Mouse (Mus musculus): ENCODE data around the gene Appbp2. TPM values are rescaled to one million over a fixed set of nuclear protein-coding genes. Genes with fewer than 3 reads are reported as not detected.

Appbp2 gene
- polyA plus RNA-seq, 1 experiment from 2014 or later, result 17.5 TPM

GRCm38 (mm10) chr11:85270631-85271030 lies 35.7 kb upstream of the Appbp2 start:
- whole genome bisulfite sequencing, result 73% methylated on average over 3 of the region's 3 CpGs
- peak; percentile 76 for TF ChIP-seq CTCF (IDR thresholded peaks at IDR 0.05; ENCODE audit: low read depth)
- Histone ChIP-seq H3K36me3 (ENCODE audit: control insufficient read depth, insufficient read depth) (no peaks in the 10 kb centered on the region), H3K4me3 (ENCODE audit: low read depth, low read length) (no peak overlapping the region), H3K27ac (ENCODE audit: low read depth, low read length) (no peak overlapping the region), H3K9me3 (ENCODE audit: control insufficient read depth) (no peaks in the 10 kb centered on the region), H3K27me3 (replicated peaks; ENCODE audit: control insufficient read depth, insufficient read depth, low read length) (no peaks in the 10 kb centered on the region), H3K4me2 (replicated peaks; ENCODE audit: low read depth) (no peak overlapping the region), H3K4me1 (replicated peaks; ENCODE audit: control insufficient read depth, insufficient read depth, low read length) (no peaks in the 10 kb centered on the region), H3K9ac (ENCODE audit: low read depth, low read length) (no peak overlapping the region)
- ATAC-seq, result no peak

- Histone ChIP-seq H3K4me3 (ENCODE audit: low read depth, low read length) (no peak overlapping the region), H3K27ac (ENCODE audit: low read depth, low read length) (no peak overlapping the region), H3K36me3 (ENCODE audit: control insufficient read depth, insufficient read depth) (no peaks in the 10 kb centered on the region), H3K4me2 (replicated peaks; ENCODE audit: low read depth) (no peak overlapping the region), H3K9me3 (ENCODE audit: control insufficient read depth) (no peaks in the 10 kb centered on the region), H3K27me3 (replicated peaks; ENCODE audit: control insufficient read depth, insufficient read depth, low read length) (no peaks in the 10 kb centered on the region), H3K4me1 (replicated peaks; ENCODE audit: control insufficient read depth, insufficient read depth, low read length) (no peaks in the 10 kb centered on the region), H3K9ac (ENCODE audit: low read depth, low read length) (no peak overlapping the region)
- no peak for TF ChIP-seq CTCF (IDR thresholded peaks at IDR 0.05; ENCODE audit: low read depth)
- 82% methylated on average over 1 of the region's 1 CpGs for WGBS
- ATAC-seq, result no peak
These were observed 32.5 kb upstream of the Appbp2 start for GRCm38 (mm10) chr11:85267393-85267792.

GRCm38 (mm10) chr11:85264635-85265034 lies 29.7 kb upstream of the Appbp2 start:
- H3K4me3 ChIP-seq (ENCODE audit: low read depth, low read length), result no peak overlapping the region
- H3K4me2 ChIP-seq (replicated peaks; ENCODE audit: low read depth), result no peak overlapping the region
- no peak for TF ChIP-seq CTCF (IDR thresholded peaks at IDR 0.05; ENCODE audit: low read depth)
- WGBS, result 72% methylated on average over 5 of the region's 5 CpGs
- H3K27me3 ChIP-seq (replicated peaks; ENCODE audit: control insufficient read depth, insufficient read depth, low read length), result no peaks in the 10 kb centered on the region
- no peak overlapping the region for H3K27ac ChIP-seq (ENCODE audit: low read depth, low read length)
- no peaks in the 10 kb centered on the region for H3K4me1 ChIP-seq (replicated peaks; ENCODE audit: control insufficient read depth, insufficient read depth, low read length)
- H3K36me3 ChIP-seq (ENCODE audit: control insufficient read depth, insufficient read depth), result no peaks in the 10 kb centered on the region
- ATAC-seq, result no peak
- no peak overlapping the region for H3K9ac ChIP-seq (ENCODE audit: low read depth, low read length)
- no peaks in the 10 kb centered on the region for H3K9me3 ChIP-seq (ENCODE audit: control insufficient read depth)

GRCm38 (mm10) chr11:85261192-85261591 lies 26.3 kb upstream of the Appbp2 start:
- ATAC-seq, result no peak
- Histone ChIP-seq H3K36me3 (ENCODE audit: control insufficient read depth, insufficient read depth) (no peaks in the 10 kb centered on the region), H3K4me2 (replicated peaks; ENCODE audit: low read depth) (no peak overlapping the region), H3K27ac (ENCODE audit: low read depth, low read length) (no peak overlapping the region), H3K4me1 (replicated peaks; ENCODE audit: control insufficient read depth, insufficient read depth, low read length) (no peaks in the 10 kb centered on the region), H3K9me3 (ENCODE audit: control insufficient read depth) (no peaks in the 10 kb centered on the region), H3K9ac (ENCODE audit: low read depth, low read length) (no peak overlapping the region), H3K4me3 (ENCODE audit: low read depth, low read length) (no peak overlapping the region), H3K27me3 (replicated peaks; ENCODE audit: control insufficient read depth, insufficient read depth, low read length) (no peaks in the 10 kb centered on the region)
- WGBS, result 26% methylated on average over 7 of the region's 7 CpGs
- TF ChIP-seq CTCF (IDR thresholded peaks at IDR 0.05; ENCODE audit: low read depth), result peak; percentile 83

- 46% methylated on average over 11 of the region's 11 CpGs for WGBS
- no peak for ATAC-seq
- no peak overlapping the region for H3K9ac ChIP-seq (ENCODE audit: low read depth, low read length)
These were observed 24.0 kb upstream of the Appbp2 start for GRCm38 (mm10) chr11:85258966-85259365.

GRCm38 (mm10) chr11:85255471-85256027 lies 20.6 kb upstream of the Appbp2 start:
- Histone ChIP-seq H3K27ac (ENCODE audit: low read depth, low read length) (no peak overlapping the region), H3K4me3 (ENCODE audit: low read depth, low read length) (no peak overlapping the region), H3K27me3 (replicated peaks; ENCODE audit: control insufficient read depth, insufficient read depth, low read length) (no peaks in the 10 kb centered on the region), H3K9ac (ENCODE audit: low read depth, low read length) (no peak overlapping the region), H3K36me3 (ENCODE audit: control insufficient read depth, insufficient read depth) (no peaks in the 10 kb centered on the region), H3K4me2 (replicated peaks; ENCODE audit: low read depth) (no peak overlapping the region), H3K9me3 (ENCODE audit: control insufficient read depth) (no peaks in the 10 kb centered on the region), H3K4me1 (replicated peaks; ENCODE audit: control insufficient read depth, insufficient read depth, low read length) (no peaks in the 10 kb centered on the region)
- 36% methylated on average over 3 of the region's 3 CpGs for WGBS
- ATAC-seq, result no peak
- TF ChIP-seq CTCF (IDR thresholded peaks at IDR 0.05; ENCODE audit: low read depth), result no peak

More at GRCm38 (mm10) chr11:85258966-85259365, 24.0 kb upstream of the Appbp2 start:
- Histone ChIP-seq H3K4me2 (replicated peaks; ENCODE audit: low read depth) (no peak overlapping the region), H3K27me3 (replicated peaks; ENCODE audit: control insufficient read depth, insufficient read depth, low read length) (no peaks in the 10 kb centered on the region), H3K36me3 (ENCODE audit: control insufficient read depth, insufficient read depth) (no peaks in the 10 kb centered on the region), H3K9me3 (ENCODE audit: control insufficient read depth) (no peaks in the 10 kb centered on the region), H3K4me1 (replicated peaks; ENCODE audit: control insufficient read depth, insufficient read depth, low read length) (no peaks in the 10 kb centered on the region), H3K27ac (ENCODE audit: low read depth, low read length) (no peak overlapping the region), H3K4me3 (ENCODE audit: low read depth, low read length) (no peak overlapping the region)
- TF ChIP-seq CTCF (IDR thresholded peaks at IDR 0.05; ENCODE audit: low read depth), result no peak

- ATAC-seq, result no peak
- Histone ChIP-seq H3K36me3 (ENCODE audit: control insufficient read depth, insufficient read depth) (no peaks in the 10 kb centered on the region), H3K9ac (ENCODE audit: low read depth, low read length) (no peak overlapping the region), H3K27ac (ENCODE audit: low read depth, low read length) (no peak overlapping the region), H3K27me3 (replicated peaks; ENCODE audit: control insufficient read depth, insufficient read depth, low read length) (no peaks in the 10 kb centered on the region), H3K4me2 (replicated peaks; ENCODE audit: low read depth) (no peak overlapping the region), H3K4me1 (replicated peaks; ENCODE audit: control insufficient read depth, insufficient read depth, low read length) (no peaks in the 10 kb centered on the region), H3K9me3 (ENCODE audit: control insufficient read depth) (no peaks in the 10 kb centered on the region), H3K4me3 (ENCODE audit: low read depth, low read length) (no peak overlapping the region)
- no peak for TF ChIP-seq CTCF (IDR thresholded peaks at IDR 0.05; ENCODE audit: low read depth)
- 58% methylated on average over 7 of the region's 7 CpGs for WGBS
These were observed 18.7 kb upstream of the Appbp2 start for GRCm38 (mm10) chr11:85253641-85254040.

Measured in intestine, postnatal 0 days (tissue).